Mouse (Mus musculus): ENCODE measurements around the gene 4930451I11Rik.

- TF ChIP-seq CTCF (IDR thresholded peaks at IDR 0.05; ENCODE audit: borderline replicate concordance, control insufficient read depth, extremely low read depth, insufficient read depth, low read length, poor library complexity) (no peak), POLR2A (IDR thresholded peaks at IDR 0.05; ENCODE audit: control insufficient read depth, extremely low read depth, insufficient read depth, low read length, poor library complexity) (no peak)
Observed at GRCm38 (mm10) chr7:126815726-126816222, 15.7 kb downstream of the 4930451I11Rik start.
